Mouse (Mus musculus) layer of hippocampus, adult 11-12 months (tissue): ENCODE results near the gene Plxnb2.

ENCODE experiments used
- DNase-seq: peaks from one replicate; pipeline ENCODE4 v3.0.0; 2022; ENCODE audit warnings: low spot score

Gene Plxnb2

DNA sequence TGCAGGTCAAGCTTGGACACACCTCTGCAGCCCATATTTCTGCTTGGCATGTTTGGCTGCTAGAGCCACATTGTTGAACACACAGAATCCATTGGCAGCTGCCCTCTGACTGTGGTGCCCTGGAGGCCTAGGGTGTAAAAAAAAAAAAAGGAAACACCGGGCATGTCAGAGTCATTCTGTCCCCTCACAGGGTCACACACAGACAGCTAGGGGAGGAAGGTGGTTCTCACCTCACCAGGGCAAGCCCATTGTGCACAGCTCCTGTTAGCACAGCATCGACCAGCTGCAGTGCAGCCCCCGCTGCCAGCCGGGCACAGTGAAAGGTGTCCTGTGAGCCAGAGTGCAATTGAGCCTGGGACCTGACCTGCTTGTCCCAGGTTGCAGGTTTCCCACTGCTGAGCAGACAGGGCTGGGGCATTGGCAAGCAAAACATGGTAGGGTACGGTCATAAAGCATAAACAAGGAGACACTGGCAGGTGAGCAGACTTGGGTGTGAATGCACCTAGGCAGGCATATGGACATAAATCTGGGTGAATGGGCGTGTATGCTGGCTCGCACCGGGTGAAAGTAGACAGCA lies 53.1 kb downstream of the Plxnb2 start:
- no peak for DNase-seq

GRCm38 (mm10) chr15:89126622-89127021 lies 54.0 kb downstream of the Plxnb2 start:
- DNase-seq, result no peak

GRCm38 (mm10) chr15:89125351-89125750 lies 55.2 kb downstream of the Plxnb2 start:
- no peak for DNase-seq

DNA sequence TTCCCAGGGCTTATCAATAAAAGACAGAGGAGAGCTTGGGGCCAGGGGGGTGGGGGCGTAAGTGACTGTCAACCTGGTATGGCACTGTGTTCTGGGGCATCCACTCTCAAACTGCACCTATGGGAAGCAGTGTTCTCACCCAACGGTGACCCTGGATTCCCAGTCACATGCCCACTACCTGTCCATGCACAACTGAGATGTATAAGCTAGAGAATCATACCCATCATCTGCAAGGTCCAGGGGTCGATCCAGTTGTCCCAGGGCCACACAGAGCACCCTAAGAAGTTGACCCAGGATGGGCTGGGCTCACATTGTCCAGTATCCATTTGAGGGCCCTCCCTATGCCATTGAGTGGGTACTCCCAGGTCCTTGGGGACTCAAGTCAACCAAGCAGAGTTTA lies 56.3 kb downstream of the Plxnb2 start:
- DNase-seq, result no peak

DNA sequence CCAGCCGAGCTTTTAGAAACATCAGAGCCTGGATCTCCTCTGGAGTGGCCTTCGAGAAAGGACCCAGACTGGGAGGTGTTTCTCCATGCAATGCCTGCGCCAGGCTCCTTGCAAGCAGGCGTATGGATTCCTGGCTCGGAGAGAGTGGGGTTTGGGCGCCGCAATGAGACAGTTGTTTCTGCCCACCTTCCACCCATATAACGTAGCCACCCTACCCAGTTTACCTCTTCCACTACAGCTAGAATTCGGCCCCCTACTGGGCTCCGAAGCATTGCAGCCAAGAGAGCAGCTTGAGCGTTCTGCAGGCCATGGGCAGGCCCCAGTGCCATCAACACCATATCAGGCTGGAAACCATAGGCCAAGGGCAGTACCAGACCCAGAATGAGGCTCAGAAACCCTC lies 57.0 kb downstream of the Plxnb2 start:
- peak; percentile 70 for DNase-seq

DNA sequence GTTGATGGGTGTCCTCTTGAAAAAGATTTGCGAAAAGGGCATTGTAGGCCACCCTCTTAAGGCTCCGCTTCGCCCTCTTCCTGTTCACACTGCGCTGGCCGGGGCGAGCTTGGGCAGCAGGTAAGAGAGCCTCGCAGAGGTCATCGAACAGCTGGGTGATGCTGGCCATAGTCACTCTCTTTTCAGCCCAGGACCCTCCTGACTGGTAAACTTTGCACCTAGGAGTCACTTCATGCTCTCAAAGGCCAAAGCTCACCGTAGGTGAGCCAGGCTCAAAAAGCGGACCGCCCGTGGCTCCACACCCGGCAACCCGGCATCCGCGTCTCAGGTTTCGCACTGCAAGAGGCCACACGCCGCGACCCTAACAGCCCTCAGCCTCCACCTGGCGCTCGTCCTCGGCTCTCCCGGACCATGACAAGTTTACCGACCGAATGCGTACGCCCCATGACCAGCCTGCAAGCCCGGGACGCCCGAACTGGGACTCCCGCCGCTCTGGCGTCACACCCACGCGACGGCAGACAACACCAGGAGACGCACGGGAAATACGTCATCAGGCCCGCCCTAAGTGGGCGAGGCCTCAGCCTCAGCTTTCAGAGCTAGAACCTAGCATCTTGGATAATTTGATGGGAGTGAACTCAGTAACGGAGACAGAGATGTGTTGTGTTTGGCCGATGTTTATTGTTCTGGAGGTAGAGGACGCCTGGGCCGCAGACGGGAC lies 57.8 kb downstream of the Plxnb2 start, which contains the start of gene Tubgcp6:
Gene Tubgcp6 (minus strand): TSS at position 464 of the 718 bp plus-strand sequence.
- DNase-seq, result peak; percentile 95

DNA sequence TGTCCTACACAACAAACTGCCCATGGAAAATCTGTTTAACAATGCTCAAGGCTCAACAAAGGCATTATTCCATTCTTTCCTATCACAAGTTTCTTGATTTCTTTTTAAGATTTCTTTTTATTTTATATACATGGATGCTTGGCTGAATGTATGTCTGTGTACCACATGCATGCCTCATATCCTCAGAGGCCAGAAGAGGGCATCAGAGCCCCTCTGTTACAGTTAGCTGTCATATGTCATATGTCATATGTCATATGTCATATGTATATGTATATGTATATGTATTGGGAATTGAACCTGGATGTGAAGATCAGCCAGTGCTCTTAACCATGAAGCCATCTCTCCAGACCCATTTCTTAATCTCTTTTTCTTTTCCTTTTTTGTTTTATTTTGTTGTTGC lies 62.6 kb downstream of the Plxnb2 start:
- no peak for DNase-seq

DNA sequence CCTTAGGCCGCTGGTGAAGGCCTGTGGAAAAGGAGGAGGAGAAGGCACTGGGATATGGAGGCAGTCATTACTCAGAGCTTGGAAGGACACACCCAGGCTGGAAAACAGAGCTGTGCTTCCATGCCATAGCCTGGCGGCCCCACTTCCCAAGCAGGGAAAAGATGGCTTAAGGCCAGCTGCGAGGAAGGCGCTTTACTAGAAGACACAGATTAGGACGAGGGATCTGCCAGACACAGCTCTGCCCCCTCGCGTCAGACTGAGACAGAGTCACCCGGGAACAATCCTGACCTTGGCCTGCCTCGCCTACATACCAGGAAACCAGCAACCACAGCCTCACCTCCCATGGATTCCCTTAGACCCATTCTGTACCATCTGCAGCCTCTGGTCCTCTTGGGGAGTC lies 70.4 kb downstream of the Plxnb2 start:
- DNase-seq, result no peak

DNA sequence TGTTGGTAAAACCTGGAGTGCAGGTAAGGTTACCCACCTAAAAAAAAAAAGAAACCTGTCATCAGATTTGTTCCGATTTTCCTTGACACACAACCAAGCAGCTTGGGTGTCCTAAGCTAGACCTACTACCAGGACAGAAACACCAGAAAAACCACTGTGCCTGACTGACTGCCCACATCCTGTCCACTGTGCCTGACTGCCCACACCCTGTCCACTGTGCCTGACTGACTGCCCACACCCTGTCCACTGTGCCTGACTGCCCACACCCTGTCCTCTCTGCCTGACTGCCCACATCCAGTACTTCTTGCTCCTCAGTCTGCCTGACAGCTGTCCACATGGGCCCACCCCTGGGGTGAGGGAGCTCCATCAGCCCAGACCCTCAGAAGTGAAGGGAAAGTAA lies 73.6 kb downstream of the Plxnb2 start:
- DNase-seq, result no peak

- DNase-seq, result no peak
Measured at GRCm38 (mm10) chr15:89106073-89106472, 74.5 kb downstream of the Plxnb2 start.
